Mouse (Mus musculus): ENCODE data around the gene A830005F24Rik. TPM values are rescaled to one million over a fixed set of nuclear protein-coding genes. Genes with fewer than 3 reads are reported as not detected.

Gene A830005F24Rik
- 0.76 and 1.8 TPM in 2 replicates for polyA plus RNA-seq (2015; fragmentation: Nextera tagmentation; extraction: Ambion mirVana)

- Histone ChIP-seq H3K36me3 (ENCODE audit: insufficient read depth, low read length) (no peaks in the 10 kb centered on the region), H3K27ac (ENCODE audit: low read length) (no peak within 1 kb of the TSS), H3K9ac (replicated peaks; ENCODE audit: low read length) (peak within 1 kb of the TSS; percentile 88), H3K27me3 (ENCODE audit: insufficient read depth, low read length) (no peaks in the 10 kb centered on the region), H3K4me3 (ENCODE audit: low read length) (peak within 1 kb of the TSS; percentile 90), H3K9me3 (ENCODE audit: low read length) (no peaks in the 10 kb centered on the region), H3K4me1 (ENCODE audit: insufficient read depth, low read length) (peaks cover 5% of the 10 kb centered on the region), H3K4me2 (replicated peaks; ENCODE audit: low read depth, low read length) (peak within 1 kb of the TSS; percentile 77)
- 2% methylated on average over 34 of the region's 34 CpGs for WGBS
- peak; percentile 100 for ATAC-seq (ENCODE audit: low FRiP score, low TSS enrichment)
Observed at GRCm38 (mm10) chr13:48513003-48513929, at the start of gene A830005F24Rik, which contains the start of gene Zfp169. A830005F24Rik (plus strand) TSS chr13:48513570. Zfp169 (minus strand) TSS chr13:48513451.

- ATAC-seq (ENCODE audit: low FRiP score, low TSS enrichment), result no peak
- WGBS, result 8% methylated on average over 4 of the region's 4 CpGs
- H3K4me2 ChIP-seq (replicated peaks; ENCODE audit: low read depth, low read length), result no peak overlapping the region
- no peaks in the 10 kb centered on the region for H3K36me3 ChIP-seq (ENCODE audit: insufficient read depth, low read length)
- no peak overlapping the region for H3K9ac ChIP-seq (replicated peaks; ENCODE audit: low read length)
- H3K9me3 ChIP-seq (ENCODE audit: low read length), result no peaks in the 10 kb centered on the region
- H3K27ac ChIP-seq (ENCODE audit: low read length), result no peak overlapping the region
- 0 out of 2 replicates have a peak, but pooled peaks cover 4% of the 10 kb centered on the region for H3K27me3 ChIP-seq (ENCODE audit: insufficient read depth, low read length)
- no peaks in the 10 kb centered on the region for H3K4me1 ChIP-seq (ENCODE audit: insufficient read depth, low read length)
- H3K4me3 ChIP-seq (ENCODE audit: low read length), result no peak overlapping the region
Observed at GRCm38 (mm10) chr13:48464170-48464569, 49.2 kb upstream of the A830005F24Rik start.

GRCm38 (mm10) chr13:48466186-48466585, 47.2 kb upstream of the A830005F24Rik start:
- Histone ChIP-seq H3K4me2 (replicated peaks; ENCODE audit: low read depth, low read length) (no peak overlapping the region), H3K9ac (replicated peaks; ENCODE audit: low read length) (no peak overlapping the region), H3K36me3 (ENCODE audit: insufficient read depth, low read length) (no peaks in the 10 kb centered on the region), H3K27me3 (ENCODE audit: insufficient read depth, low read length) (0 out of 2 replicates have a peak, but pooled peaks cover 4% of the 10 kb centered on the region), H3K27ac (ENCODE audit: low read length) (no peak overlapping the region), H3K9me3 (ENCODE audit: low read length) (no peaks in the 10 kb centered on the region), H3K4me3 (ENCODE audit: low read length) (no peak overlapping the region), H3K4me1 (ENCODE audit: insufficient read depth, low read length) (no peaks in the 10 kb centered on the region)
- 57% methylated on average over 10 of the region's 10 CpGs for WGBS
- ATAC-seq (ENCODE audit: low FRiP score, low TSS enrichment), result no peak

GRCm38 (mm10) chr13:48468656-48469180, 44.7 kb upstream of the A830005F24Rik start:
- ATAC-seq (ENCODE audit: low FRiP score, low TSS enrichment), result no peak
- Histone ChIP-seq H3K27ac (ENCODE audit: low read length) (no peak overlapping the region), H3K4me1 (ENCODE audit: insufficient read depth, low read length) (no peaks in the 10 kb centered on the region), H3K36me3 (ENCODE audit: insufficient read depth, low read length) (no peaks in the 10 kb centered on the region), H3K9ac (replicated peaks; ENCODE audit: low read length) (no peak overlapping the region), H3K4me3 (ENCODE audit: low read length) (no peak overlapping the region), H3K9me3 (ENCODE audit: low read length) (no peaks in the 10 kb centered on the region), H3K4me2 (replicated peaks; ENCODE audit: low read depth, low read length) (no peak overlapping the region), H3K27me3 (ENCODE audit: insufficient read depth, low read length) (0 out of 2 replicates have a peak, but pooled peaks cover 4% of the 10 kb centered on the region)
- WGBS, result 74% methylated on average over 15 of the region's 15 CpGs

- no peaks in the 10 kb centered on the region for H3K9me3 ChIP-seq (ENCODE audit: low read length)
- H3K27me3 ChIP-seq (ENCODE audit: insufficient read depth, low read length), result no peaks in the 10 kb centered on the region
- WGBS, result 90% methylated on average over 4 of the region's 4 CpGs
- no peaks in the 10 kb centered on the region for H3K4me1 ChIP-seq (ENCODE audit: insufficient read depth, low read length)
- H3K9ac ChIP-seq (replicated peaks; ENCODE audit: low read length), result no peak overlapping the region
- no peak overlapping the region for H3K27ac ChIP-seq (ENCODE audit: low read length)
- no peak overlapping the region for H3K4me3 ChIP-seq (ENCODE audit: low read length)
- peaks cover 7% of the 10 kb centered on the region; the same call in 1 of the 2 replicates for H3K36me3 ChIP-seq (ENCODE audit: insufficient read depth, low read length)
- no peak for ATAC-seq (ENCODE audit: low FRiP score, low TSS enrichment)
- H3K4me2 ChIP-seq (replicated peaks; ENCODE audit: low read depth, low read length), result no peak overlapping the region
Observed at GRCm38 (mm10) chr13:48483606-48484005, 29.8 kb upstream of the A830005F24Rik start.

- Histone ChIP-seq H3K27ac (ENCODE audit: low read length) (no peak overlapping the region), H3K36me3 (ENCODE audit: insufficient read depth, low read length) (peaks cover 47% of the 10 kb centered on the region)
- ATAC-seq (ENCODE audit: low FRiP score, low TSS enrichment), result no peak; the same call in 1 of the 2 replicates
Observed at GRCm38 (mm10) chr13:48490396-48491182, 22.8 kb upstream of the A830005F24Rik start.

GRCm38 (mm10) chr13:48493183-48493582, 20.2 kb upstream of the A830005F24Rik start:
- Histone ChIP-seq H3K4me1 (ENCODE audit: insufficient read depth, low read length) (peaks cover 4% of the 10 kb centered on the region; the same call in 1 of the 2 replicates), H3K4me2 (replicated peaks; ENCODE audit: low read depth, low read length) (no peak overlapping the region), H3K9me3 (ENCODE audit: low read length) (peaks cover 9% of the 10 kb centered on the region), H3K27me3 (ENCODE audit: insufficient read depth, low read length) (no peaks in the 10 kb centered on the region), H3K9ac (replicated peaks; ENCODE audit: low read length) (no peak overlapping the region), H3K36me3 (ENCODE audit: insufficient read depth, low read length) (peaks cover 51% of the 10 kb centered on the region), H3K4me3 (ENCODE audit: low read length) (no peak overlapping the region), H3K27ac (ENCODE audit: low read length) (no peak overlapping the region)
- ATAC-seq (ENCODE audit: low FRiP score, low TSS enrichment), result no peak
- WGBS, result 80% methylated on average over 4 of the region's 5 CpGs

More at GRCm38 (mm10) chr13:48490396-48491182, 22.8 kb upstream of the A830005F24Rik start:
- Histone ChIP-seq H3K9ac (replicated peaks; ENCODE audit: low read length) (no peak overlapping the region), H3K9me3 (ENCODE audit: low read length) (peaks cover 5% of the 10 kb centered on the region), H3K27me3 (ENCODE audit: insufficient read depth, low read length) (no peaks in the 10 kb centered on the region), H3K4me3 (ENCODE audit: low read length) (no peak overlapping the region), H3K4me1 (ENCODE audit: insufficient read depth, low read length) (no peaks in the 10 kb centered on the region), H3K4me2 (replicated peaks; ENCODE audit: low read depth, low read length) (no peak overlapping the region)
- WGBS, result 80% methylated on average over 35 of the region's 35 CpGs

- 0 out of 2 replicates have a peak overlapping the region, but pooled peaks have one; percentile 3 for H3K4me2 ChIP-seq (replicated peaks; ENCODE audit: low read depth, low read length)
- 18% methylated on average over 15 of the region's 15 CpGs for WGBS
- H3K27me3 ChIP-seq (ENCODE audit: insufficient read depth, low read length), result no peaks in the 10 kb centered on the region
- H3K4me3 ChIP-seq (ENCODE audit: low read length), result no peak overlapping the region
- peaks cover 29% of the 10 kb centered on the region for H3K36me3 ChIP-seq (ENCODE audit: insufficient read depth, low read length)
- H3K27ac ChIP-seq (ENCODE audit: low read length), result no peak overlapping the region
- peaks cover 10% of the 10 kb centered on the region; the same call in 1 of the 2 replicates for H3K4me1 ChIP-seq (ENCODE audit: insufficient read depth, low read length)
- H3K9me3 ChIP-seq (ENCODE audit: low read length), result peaks cover 9% of the 10 kb centered on the region
- peak; percentile 74 for ATAC-seq (ENCODE audit: low FRiP score, low TSS enrichment)
- no peak overlapping the region for H3K9ac ChIP-seq (replicated peaks; ENCODE audit: low read length)
Observed at GRCm38 (mm10) chr13:48497693-48498221, 15.6 kb upstream of the A830005F24Rik start.

- Histone ChIP-seq H3K4me2 (replicated peaks; ENCODE audit: low read depth, low read length) (no peak overlapping the region), H3K27ac (ENCODE audit: low read length) (no peak overlapping the region), H3K4me1 (ENCODE audit: insufficient read depth, low read length) (peaks cover 10% of the 10 kb centered on the region; the same call in 1 of the 2 replicates), H3K9ac (replicated peaks; ENCODE audit: low read length) (no peak overlapping the region), H3K4me3 (ENCODE audit: low read length) (no peak overlapping the region), H3K36me3 (ENCODE audit: insufficient read depth, low read length) (peaks cover 34% of the 10 kb centered on the region), H3K27me3 (ENCODE audit: insufficient read depth, low read length) (no peaks in the 10 kb centered on the region), H3K9me3 (ENCODE audit: low read length) (peaks cover 12% of the 10 kb centered on the region)
- 55% methylated on average over 4 of the region's 4 CpGs for WGBS
- ATAC-seq (ENCODE audit: low FRiP score, low TSS enrichment), result peak; percentile 57; the same call in 1 of the 2 replicates
Observed at GRCm38 (mm10) chr13:48498676-48499075, 14.7 kb upstream of the A830005F24Rik start.

Measured in kidney, embryonic 16.5 days (tissue).